In the genomic region with DNA sequence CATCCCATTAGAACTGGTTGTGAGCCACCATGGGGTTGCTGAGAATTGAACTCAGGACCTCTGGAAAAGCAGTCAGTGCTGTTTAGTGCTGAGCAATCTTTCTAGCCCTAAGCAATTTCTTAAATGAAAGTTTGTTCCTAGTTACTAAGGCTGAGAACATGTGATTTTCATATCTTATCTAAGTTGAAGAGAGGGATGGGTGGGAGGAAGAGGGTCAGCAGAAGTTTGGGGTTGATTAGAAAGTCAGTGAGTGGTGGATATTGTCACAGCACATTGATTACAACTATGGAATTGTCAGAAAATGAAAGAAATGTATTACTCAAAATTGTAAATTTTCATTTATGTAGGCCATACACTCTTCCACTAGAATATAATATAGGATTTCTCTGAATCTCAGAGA, we compare ENCODE assay signal across 25 mouse cellular contexts.
"Had no signal": no experiment of that assay in that cellular context is flagged by ENCODE, and none has a peak within 500 bp of the region (broad histone marks: within the 10 kb centered on the region; RNA-seq: fewer than 3 reads in every experiment).

No protein-coding gene starts in this region.

- H3K4me1 ChIP-seq: heart, embryonic 13.5 days; heart, embryonic 15.5 days; hindbrain, embryonic 13.5 days; hindbrain, embryonic 15.5 days; kidney, embryonic 15.5 days; limb, embryonic 13.5 days; limb, embryonic 15.5 days had no signal

- ATAC-seq: hindbrain, postnatal 0 days; intestine, embryonic 16.5 days had no signal

- H3K27me3 ChIP-seq: heart, embryonic 13.5 days; heart, embryonic 15.5 days; hindbrain, embryonic 13.5 days; hindbrain, embryonic 15.5 days; kidney, embryonic 15.5 days; limb, embryonic 13.5 days; limb, embryonic 15.5 days had no signal

- H3K36me3 ChIP-seq: heart, embryonic 13.5 days; heart, embryonic 15.5 days; hindbrain, embryonic 13.5 days; hindbrain, embryonic 15.5 days; kidney, embryonic 15.5 days; limb, embryonic 13.5 days; limb, embryonic 15.5 days had no signal

- H3K9me3 ChIP-seq: heart, embryonic 13.5 days; heart, embryonic 15.5 days; hindbrain, embryonic 15.5 days; kidney, embryonic 15.5 days; limb, embryonic 15.5 days had no signal

- H3K27ac ChIP-seq: heart, adult 2 months; heart, embryonic 13.5 days; heart, embryonic 15.5 days; hindbrain, embryonic 13.5 days; hindbrain, embryonic 15.5 days; hindbrain, postnatal 0 days; kidney, embryonic 15.5 days; kidney, postnatal 0 days; limb, embryonic 13.5 days; limb, embryonic 15.5 days had no signal

- DNase-seq: gastrocnemius, postnatal 14 days; gastrocnemius, postnatal 36 days; heart, adult 11 months; heart, adult 2 months; heart, postnatal 14 days; heart, postnatal 36 days; kidney, adult 11 months; kidney, adult 2 months; kidney, adult 9 months; kidney, postnatal 14 days; kidney, postnatal 36 days; layer of hippocampus, adult 9-11 months; layer of hippocampus, postnatal 36 days; left cerebral cortex, postnatal 4 days had no signal

- H3K9ac ChIP-seq: heart, embryonic 13.5 days; heart, embryonic 15.5 days; hindbrain, embryonic 13.5 days; hindbrain, embryonic 15.5 days; kidney, embryonic 15.5 days; limb, embryonic 13.5 days; limb, embryonic 15.5 days had no signal

- H3K4me3 ChIP-seq: heart, adult 2 months; heart, embryonic 13.5 days; heart, embryonic 15.5 days; hindbrain, embryonic 13.5 days; hindbrain, embryonic 15.5 days; kidney, embryonic 15.5 days; limb, embryonic 13.5 days; limb, embryonic 15.5 days had no signal

- H3K4me2 ChIP-seq: heart, embryonic 11.5 days; heart, embryonic 13.5 days; heart, embryonic 15.5 days; hindbrain, embryonic 13.5 days; hindbrain, embryonic 15.5 days; kidney, embryonic 15.5 days; limb, embryonic 13.5 days; limb, embryonic 15.5 days had no signal
